Mouse (Mus musculus): Measurements from ENCODE around the gene Gm7358. TPM values are rescaled to one million over a fixed set of nuclear protein-coding genes. Genes with fewer than 3 reads are reported as not detected.

Gm7358 gene
- polyA plus RNA-seq (2017; shearing (Covaris generic)) = not detected

DNA sequence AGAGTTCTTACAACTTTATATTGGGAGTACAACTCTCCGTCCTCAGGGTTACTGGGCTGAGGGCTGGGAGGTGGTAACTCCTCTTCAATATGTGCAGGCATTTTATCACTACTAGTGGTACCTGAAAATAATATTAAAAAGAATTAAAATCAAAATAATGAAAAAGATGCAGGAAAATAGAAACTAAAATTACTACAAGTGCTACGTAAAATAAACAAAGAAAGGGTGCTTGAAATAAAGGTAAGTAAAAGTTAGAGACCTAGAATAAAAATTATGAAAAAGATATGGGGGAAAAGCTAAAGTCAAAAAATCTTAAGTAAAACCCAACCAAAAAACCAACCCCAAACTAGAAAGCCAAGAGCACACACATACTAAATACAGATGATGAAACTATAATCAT, at the start of gene Gm7358:
Gm7358 (minus strand) TSS at position 101 of the 400 bp plus-strand sequence.

Other genes starting within 250 kb of the Gm7358 start
- gene Gm7168, start 111.2 kb downstream of the Gm7358 start, polyA plus RNA-seq (2017; shearing (Covaris generic)) = under 1 TPM; 0.11 to 0.21 TPM
- not detected for gene Gm7356, start 55.8 kb downstream of the Gm7358 start, polyA plus RNA-seq (2017; shearing (Covaris generic))
- under 1 TPM in 1 of 2 experiments, not detected in 1; 0.33 TPM for gene Dact2, start 144.8 kb upstream of the Gm7358 start, polyA plus RNA-seq (2017; shearing (Covaris generic))
- 1 to 10 TPM in 1 of 2 experiments, under 1 TPM in 1; 0.07 to 4.7 TPM for gene Smoc2, start 220.0 kb upstream of the Gm7358 start, polyA plus RNA-seq (2017; shearing (Covaris generic))

Data from inflammation-experienced regulatory T-cells (primary cell).